Mouse (Mus musculus) frontal cortex, adult (tissue): Measurements from ENCODE around the gene Cpd.

ENCODE experiments used
- ATAC-seq: cut with Nextera tagmentation; 2 replicates; pipeline ENCODE4 v1.9.2; 2017; ENCODE audit warnings: mild to moderate bottlenecking, moderate library complexity, mixed read lengths; ENCODE audit not compliant: low TSS enrichment

Cpd gene

DNA sequence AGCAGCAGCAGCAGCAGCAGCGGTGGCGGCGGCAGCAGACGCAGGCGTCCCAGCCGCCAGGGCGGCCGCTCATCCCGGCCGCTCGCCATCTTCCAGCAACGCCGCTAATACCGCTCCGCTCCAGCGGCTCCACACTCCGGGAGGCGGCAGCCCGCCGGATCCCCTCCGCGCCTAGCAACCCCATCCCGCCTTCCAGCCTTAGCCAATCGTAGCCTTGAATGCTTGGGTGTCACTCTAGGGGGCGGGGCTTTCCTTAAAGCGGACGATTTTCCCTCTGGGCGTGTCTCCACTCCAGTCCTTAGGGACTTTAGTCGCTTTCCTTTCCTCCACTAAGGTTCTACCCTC is at the start of gene Cpd:
Gene Cpd (minus strand): TSS at position 141 of the 345 bp plus-strand sequence.
- ATAC-seq: peak; percentile 96

DNA sequence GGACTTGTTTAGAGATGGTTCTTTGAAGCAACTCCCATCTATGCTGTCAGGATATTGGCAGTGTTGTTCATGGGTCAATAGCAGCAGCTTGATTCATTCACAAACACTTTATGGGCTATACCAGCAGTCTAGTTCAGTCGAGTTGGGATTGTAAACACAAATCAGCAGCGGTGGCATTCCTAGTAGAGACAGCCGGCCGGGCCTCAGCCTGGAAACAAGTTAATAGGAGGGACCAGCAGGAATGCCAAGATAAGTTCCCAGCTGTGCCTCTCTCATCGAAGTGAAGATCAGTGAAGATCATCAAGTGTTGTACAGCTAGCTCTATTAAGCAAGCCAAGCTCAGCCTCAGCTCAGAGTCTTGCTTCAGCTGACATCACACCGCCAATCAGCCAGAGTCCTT is 49.5 kb upstream of the Cpd start:
- no peak for ATAC-seq

- ATAC-seq: peak; percentile 57; the same call in 1 of the 2 replicates
These were observed 47.4 kb upstream of the Cpd start for GRCm38 (mm10) chr11:76894240-76894639.

- ATAC-seq: no peak
These were observed 46.8 kb upstream of the Cpd start for GRCm38 (mm10) chr11:76893570-76893969.

DNA sequence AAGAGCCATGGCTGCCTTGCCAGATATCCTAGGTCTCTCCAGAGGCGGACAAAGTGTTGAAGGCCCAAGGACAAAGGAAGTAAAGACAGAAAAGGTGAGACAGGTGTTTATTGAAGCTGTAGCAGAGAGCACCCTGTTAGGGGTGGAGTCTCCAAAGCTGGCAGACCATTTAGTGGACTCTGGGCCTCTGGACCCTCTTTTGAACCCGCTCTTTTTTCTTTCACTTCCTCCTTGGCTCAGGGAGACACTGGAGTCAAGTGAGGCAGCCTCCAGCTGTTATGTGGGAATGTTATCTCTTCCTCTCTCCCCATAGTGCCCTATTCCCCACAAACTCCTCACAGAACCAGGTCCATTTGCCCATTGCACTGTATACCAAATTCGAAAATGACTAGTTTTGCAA is 46.2 kb upstream of the Cpd start:
- ATAC-seq: no peak

DNA sequence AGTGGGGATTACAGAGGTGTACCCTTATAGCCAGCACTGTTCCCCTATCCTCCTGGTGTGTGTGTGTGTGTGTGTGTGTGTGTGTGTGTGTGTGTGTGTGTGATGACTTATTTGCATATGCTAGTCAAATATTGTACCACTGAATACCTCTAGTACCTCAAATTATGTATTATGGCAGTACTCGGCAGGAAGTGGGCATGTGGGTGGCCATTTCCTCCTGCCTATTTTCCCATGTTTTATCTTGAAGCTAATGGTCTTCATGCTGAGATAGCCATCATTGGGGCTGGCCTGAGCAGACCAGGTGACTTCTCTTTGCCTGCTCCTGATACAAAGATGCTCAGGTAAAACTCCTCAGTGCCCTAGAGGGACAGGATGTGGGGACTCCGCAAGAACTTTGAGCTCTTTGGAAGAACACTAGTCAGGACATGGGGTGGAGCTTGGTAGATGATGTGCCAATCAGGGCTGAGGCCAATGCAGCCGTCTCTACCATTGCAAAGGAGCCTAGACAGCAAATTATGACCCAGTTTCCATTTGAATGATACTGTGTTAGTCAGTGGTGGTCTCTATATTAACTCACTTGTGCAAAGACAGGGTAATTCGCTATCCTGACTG is 45.0 kb upstream of the Cpd start:
- ATAC-seq: no peak

DNA sequence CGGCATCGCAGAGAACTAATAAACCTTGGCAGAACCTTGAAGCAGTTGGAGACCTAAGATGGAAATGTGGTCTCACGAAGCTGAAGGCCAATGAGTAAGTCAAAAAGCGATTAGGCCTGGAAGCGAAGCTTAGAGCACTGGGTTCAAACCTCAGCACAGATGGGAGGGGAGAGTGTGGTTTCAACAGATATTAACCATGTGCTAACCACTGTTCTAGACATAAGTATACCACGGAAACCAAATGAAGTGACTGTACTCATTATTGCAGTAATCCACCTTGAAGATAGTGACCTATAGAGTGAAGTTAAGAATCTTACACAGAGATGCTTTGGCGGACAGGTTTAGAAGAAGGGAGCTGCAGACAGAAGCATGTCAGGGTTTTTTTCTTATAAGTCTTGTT is 44.4 kb upstream of the Cpd start:
- ATAC-seq: no peak

- ATAC-seq: no peak
These were observed 42.7 kb upstream of the Cpd start for GRCm38 (mm10) chr11:76889339-76890164.

DNA sequence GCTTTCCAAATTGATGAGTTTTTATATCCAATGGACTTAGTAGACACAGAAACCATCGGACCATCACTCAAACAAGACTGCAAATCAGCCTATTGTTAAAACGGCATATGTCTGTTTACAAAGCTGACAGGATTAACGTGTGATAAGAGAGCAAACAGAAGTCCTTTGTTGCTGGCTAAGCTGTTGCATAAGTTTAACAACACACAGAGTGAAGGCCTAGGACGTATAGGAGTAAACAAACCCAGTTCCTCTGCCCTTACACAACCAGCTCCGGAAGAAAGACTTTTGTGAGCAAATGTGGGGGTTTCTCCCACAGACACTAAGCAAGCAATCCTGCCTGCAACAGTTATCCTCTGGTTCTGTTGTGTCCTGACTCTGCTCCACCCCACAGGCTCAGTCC is 37.6 kb upstream of the Cpd start:
- ATAC-seq: no peak

DNA sequence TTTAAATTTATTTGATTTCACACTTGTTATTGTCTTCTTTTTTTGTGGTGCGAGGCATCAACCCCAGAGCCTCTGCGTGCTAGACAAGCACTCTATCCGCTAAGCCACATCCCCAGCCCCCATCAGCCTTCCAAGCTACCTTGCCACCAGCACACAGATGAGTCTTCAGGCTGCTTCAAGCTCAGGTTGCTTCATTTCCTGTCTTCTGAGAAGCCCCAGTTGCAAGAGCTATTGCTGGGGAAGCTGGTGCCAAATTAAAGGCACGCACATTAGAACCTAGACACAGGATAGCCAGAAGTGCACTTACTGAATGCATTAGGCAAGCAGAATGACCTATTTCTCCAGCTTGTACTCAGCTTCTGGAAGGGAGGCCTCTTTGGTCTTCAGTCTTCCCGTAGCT is 33.0 kb upstream of the Cpd start:
- ATAC-seq: no peak

DNA sequence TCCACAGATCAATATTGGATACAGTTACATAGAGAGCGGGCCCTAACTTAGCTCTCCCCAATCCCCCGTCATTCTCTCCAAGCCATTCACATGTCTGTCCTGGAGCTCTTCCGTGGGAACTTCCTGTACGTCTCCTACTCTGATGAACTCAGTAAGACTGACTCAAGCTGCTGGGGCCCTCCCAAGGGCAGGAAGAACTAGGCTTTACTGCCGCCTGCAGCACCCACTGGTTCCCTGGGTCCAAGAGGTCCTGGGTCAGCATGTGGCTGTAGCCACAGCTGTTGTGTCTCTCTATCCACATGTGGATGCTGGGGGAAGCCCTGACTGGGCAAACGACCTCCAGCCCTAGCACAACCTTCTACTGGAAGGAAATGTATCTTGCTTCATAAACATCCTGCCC is 27.9 kb upstream of the Cpd start:
- no peak for ATAC-seq

DNA sequence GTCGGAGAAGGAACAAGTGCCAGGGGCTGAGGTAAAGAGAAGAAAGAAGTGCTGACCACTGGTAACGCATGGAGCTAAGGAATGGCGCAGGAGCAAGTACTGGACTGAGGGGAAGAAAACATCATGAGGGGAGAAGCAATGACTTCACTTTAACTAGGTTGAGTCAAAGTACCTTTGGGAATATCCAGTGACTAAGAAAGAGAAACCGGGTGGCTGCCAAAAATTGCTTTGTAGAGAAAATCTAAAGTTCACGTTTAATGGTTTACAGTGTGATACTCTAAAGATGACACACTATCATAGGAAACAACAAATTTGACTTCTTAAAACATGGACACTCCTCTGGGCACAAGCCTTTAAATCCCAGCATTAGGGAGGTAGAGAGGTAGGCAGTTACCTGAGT is 27.0 kb upstream of the Cpd start:
- no peak for ATAC-seq

- no peak for ATAC-seq
These were observed 25.9 kb upstream of the Cpd start for GRCm38 (mm10) chr11:76872556-76873234.

DNA sequence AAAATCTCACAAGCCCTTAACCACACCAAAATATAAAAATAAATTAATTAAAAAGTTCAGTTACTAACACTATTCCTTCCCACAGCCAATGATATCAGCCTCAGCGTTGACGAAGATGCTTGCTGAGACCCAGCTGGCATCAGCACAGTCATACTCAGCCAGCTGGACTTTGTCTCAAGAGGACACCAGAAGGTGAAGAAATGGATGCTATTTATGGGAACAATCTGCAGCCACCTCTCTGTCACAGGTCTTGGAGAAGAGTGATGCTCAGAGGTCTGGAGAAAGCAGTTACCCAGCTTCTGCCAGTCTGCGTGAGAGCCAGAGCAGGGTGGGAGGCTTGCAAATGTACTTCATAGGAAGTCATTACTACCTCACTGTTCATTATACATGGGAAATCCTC is 14.4 kb upstream of the Cpd start:
- no peak for ATAC-seq

- no peak for ATAC-seq
These were observed 12.4 kb upstream of the Cpd start for GRCm38 (mm10) chr11:76859261-76859660.

GRCm38 (mm10) chr11:76858781-76859180 is 12.0 kb upstream of the Cpd start:
- ATAC-seq: no peak

GRCm38 (mm10) chr11:76857111-76857510 is 10.3 kb upstream of the Cpd start:
- ATAC-seq: peak; percentile 23; the same call in 1 of the 2 replicates

- no peak for ATAC-seq
These were observed 9.8 kb upstream of the Cpd start for GRCm38 (mm10) chr11:76856601-76857000.

DNA sequence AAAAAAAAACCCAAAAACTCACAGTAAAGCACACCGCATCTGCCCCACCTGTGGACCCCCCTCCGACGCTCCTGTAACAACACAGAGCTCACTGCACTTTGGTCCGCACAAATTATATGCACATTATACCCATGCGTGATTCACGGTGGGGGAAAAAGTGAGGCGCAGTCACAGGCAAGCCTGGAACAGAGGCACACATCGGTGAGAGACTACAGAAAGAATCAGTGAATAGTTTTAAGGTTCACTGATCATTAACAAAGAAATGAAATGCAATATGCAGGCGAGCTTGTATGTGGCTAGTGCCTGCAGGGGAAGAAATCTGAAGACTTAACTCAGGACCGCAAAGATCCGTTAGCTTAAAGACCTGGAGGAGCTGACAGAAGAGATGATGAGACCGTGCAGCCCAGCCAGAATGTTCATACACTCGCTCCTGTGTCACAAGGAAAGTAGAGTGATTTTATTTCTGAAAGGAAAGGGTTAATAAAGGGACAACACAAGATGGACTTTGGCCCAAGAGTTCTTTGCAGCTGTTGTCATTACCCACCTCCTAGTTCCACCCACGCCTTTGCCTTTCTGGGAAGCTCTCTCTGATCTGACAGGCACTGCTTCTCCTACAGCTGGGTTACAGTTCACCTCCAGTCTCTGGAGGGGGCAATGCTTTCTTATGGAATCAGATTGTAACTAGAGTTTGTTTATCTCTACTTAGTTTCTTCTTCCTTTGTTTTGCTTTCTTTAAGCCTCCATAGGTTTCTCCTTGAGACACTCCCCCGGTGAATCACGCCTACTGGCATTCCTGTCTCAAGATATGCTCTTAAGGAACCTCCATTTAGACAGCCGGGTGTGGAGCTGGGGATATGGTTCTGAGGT is 7.9 kb upstream of the Cpd start:
- no peak for ATAC-seq

DNA sequence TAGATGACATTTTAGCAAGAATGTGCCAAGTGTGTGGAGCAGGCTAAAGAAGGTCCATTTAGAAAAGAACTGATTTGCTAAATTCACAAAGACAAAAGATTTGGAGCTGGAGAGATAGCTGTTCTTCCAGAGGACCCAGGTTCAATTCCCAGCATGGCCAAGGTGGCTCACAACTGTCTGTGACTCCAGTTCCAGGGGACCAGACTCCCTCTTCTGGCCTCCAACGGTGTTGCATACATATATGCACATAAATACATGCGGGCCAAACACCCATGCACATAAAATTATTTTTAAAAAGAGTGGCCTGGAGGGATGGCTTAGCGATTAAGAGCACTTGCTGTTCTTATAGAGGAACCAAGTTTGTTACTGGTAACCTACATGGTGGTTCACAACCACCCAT is 4.7 kb upstream of the Cpd start:
- ATAC-seq: no peak

GRCm38 (mm10) chr11:76849596-76849995 is 2.8 kb upstream of the Cpd start:
- ATAC-seq: no peak

DNA sequence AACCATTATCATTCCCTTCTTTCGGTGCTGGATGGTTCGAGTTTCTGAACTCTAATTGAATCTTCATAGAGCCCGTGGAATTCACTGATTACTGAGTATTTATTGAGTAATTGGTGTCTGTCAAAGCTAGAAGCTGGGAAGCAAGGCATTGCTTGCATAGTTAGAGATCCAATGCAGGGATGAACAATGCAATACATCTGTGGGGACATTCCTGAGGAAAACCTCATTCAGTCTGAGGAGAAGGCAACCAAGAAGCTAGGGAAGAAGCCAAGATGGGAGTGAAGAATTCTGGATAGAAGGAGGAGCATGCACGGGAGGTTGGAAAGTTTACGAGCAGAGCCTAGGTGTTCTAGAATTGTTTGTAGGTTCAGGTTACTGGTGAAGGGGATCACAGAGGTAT is 1.3 kb upstream of the Cpd start:
- no peak for ATAC-seq
